Mouse (Mus musculus) layer of hippocampus, postnatal 36 days (tissue): ENCODE data around the gene Snx5. TPM values are rescaled to one million over a fixed set of nuclear protein-coding genes. Genes with fewer than 3 reads are reported as not detected.

Experiments
- DNase-seq, 2 experiments: peaks; one replicate each; pipeline ENCODE4 v3.0.0; 2022
- total RNA-seq, 2 experiments: library from RNA; stranded (reverse); gene quantifications; 2 replicates each; pipeline ENCODE4 v1.2.3; 2021

The Snx5 gene
- total RNA-seq, 2 experiments from 2014 or later, result 68.7 to 69.4 TPM

GRCm38 (mm10) chr2:144226906-144227586 is 43.7 kb downstream of the Snx5 start:
- no peak for DNase-seq

DNA sequence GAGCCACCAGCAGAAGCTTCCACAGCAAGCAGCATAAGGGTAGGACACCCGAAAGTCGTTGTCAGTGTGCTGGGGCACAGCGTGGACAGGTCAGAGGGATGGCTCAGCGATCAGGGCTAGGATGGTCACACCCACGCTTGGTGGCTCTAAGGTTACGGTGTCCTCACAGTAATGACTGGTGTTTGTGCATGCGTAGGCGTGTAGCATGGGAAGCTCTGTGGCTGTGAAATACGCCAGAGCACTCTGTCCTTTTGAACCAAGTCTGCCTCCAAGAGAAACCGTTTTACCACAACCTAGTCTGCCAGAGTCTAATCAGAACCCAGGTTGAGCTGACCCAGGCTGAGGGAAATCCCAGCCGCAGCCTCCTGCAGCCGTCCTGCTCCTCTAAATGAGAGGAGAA is 46.4 kb downstream of the Snx5 start:
- no peak for DNase-seq

GRCm38 (mm10) chr2:144215601-144216000 is 55.1 kb downstream of the Snx5 start:
- DNase-seq, result no peak

- DNase-seq, result peak in 1 of 2 experiments; percentile 20
These were observed 55.5 kb downstream of the Snx5 start for GRCm38 (mm10) chr2:144215195-144215594.

GRCm38 (mm10) chr2:144214508-144215185 is 56.1 kb downstream of the Snx5 start:
- no peak for DNase-seq

GRCm38 (mm10) chr2:144213803-144214202 is 56.9 kb downstream of the Snx5 start:
- DNase-seq, result no peak

GRCm38 (mm10) chr2:144209425-144209824 is 61.3 kb downstream of the Snx5 start:
- no peak for DNase-seq

- DNase-seq, result no peak
These were observed 63.3 kb downstream of the Snx5 start for GRCm38 (mm10) chr2:144207365-144207764.

DNA sequence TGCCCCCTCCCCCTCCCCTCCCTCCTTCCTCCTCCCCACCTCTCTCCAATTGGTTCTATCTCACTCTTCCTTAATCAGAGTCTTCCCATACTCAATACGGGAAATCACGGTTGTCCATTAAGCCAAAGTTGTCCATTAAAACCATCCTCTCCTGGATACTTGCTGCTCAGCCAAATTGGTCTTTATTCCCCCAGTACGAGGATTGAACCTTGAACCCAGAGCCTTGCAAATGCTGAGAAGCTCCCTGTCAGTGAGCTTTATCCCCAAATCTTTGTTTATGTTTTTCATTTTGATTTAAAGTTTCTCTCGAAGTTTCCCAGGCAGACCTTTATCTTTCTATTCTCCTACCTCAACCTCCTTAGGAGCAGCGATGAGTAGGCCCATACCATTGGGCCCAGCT is 67.7 kb downstream of the Snx5 start:
- no peak for DNase-seq

- no peak for DNase-seq
These were observed 68.1 kb downstream of the Snx5 start for GRCm38 (mm10) chr2:144202567-144202966.

DNA sequence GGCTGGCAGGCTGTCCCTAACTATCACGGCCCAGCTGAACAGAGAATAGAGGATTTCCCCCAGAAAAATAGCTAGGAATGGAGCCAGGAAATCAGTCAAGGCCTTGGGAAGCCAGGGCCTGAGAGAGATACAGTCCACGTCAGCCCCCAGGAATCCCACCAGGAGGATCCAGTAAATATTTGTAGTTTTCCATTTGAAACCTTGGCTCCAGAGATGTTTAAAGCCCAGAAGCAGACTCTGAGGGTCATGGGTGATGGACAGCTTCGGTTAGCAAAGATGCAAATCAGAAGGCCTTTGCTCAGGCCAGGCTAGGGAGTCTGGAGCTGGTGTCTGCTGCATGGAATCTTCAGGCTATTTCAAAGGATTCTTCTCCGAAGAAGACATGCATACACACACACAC is 68.6 kb downstream of the Snx5 start:
- DNase-seq, result no peak

Other genes starting within 250 kb of the Snx5 start
- gene Banf2, start 237.8 kb downstream of the Snx5 start, total RNA-seq, result not detected
- gene Mgme1, start 243 bp downstream of the Snx5 start, total RNA-seq, result 1 to 10 TPM; 6.1 to 7.1 TPM
- gene Ovol2, start 61.2 kb upstream of the Snx5 start, total RNA-seq, result 1 to 10 TPM in 1 of 2 experiments, under 1 TPM in 1; 0.99 to 1.4 TPM
- gene Kat14, start 98.1 kb upstream of the Snx5 start, total RNA-seq, result 10 to 100 TPM; 29.1 to 29.4 TPM
- gene Pet117, start 98.1 kb upstream of the Snx5 start, total RNA-seq, result 10 to 100 TPM in 1 of 2 experiments, 1 to 10 TPM in 1; 8.1 to 14.2 TPM